Mouse (Mus musculus) cerebellum, postnatal 14 days (tissue): ENCODE results near the gene 1700001O22Rik.
A peak's percentile ranks its signal among the peaks of the same experiment; 100 is the strongest.

Experiments used
- DNase-seq, 2 experiments: peaks; one replicate each; pipeline ENCODE4 v3.0.0; 2021; ENCODE audit warnings: mixed read lengths in 2 of 2

The 1700001O22Rik gene

DNA sequence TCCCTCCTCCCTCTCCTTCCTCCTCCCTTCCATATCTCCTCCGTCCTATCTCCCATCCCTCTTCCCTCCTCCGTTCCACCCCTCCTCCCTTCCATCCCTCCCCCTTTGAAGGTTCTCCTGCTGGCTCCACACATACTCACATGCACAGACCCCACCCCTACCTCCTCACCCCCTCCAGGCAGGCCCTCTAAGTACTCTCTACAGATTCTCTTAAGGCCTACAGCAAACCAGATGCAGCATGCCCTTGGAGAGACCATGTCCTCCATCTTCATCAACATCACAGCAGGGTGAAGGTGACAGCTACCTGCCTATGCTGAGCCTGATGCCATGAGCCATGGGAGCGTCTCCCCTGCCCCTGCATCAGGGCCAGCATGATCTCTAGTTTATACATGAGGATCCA, 26.2 kb downstream of the 1700001O22Rik start:
- no peak for DNase-seq

DNA sequence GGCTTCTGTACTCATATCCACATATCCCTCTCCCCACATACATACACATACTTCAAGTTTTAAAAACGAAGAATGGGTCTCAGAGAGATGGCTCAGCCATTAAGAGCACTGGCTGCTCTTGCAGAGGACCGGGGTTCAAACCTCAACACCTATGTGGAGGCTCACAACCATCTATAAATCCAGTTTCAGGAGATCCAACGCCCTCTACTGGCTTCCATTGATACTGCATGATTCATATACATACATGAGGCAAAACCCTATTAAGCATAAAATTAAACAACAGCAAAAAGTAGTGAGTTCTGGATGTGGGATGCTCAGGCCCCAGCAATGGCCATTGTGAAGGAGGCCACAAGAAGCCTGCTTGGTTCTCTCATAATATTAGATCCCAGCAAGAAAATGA, 27.5 kb downstream of the 1700001O22Rik start:
- DNase-seq = no peak

DNA sequence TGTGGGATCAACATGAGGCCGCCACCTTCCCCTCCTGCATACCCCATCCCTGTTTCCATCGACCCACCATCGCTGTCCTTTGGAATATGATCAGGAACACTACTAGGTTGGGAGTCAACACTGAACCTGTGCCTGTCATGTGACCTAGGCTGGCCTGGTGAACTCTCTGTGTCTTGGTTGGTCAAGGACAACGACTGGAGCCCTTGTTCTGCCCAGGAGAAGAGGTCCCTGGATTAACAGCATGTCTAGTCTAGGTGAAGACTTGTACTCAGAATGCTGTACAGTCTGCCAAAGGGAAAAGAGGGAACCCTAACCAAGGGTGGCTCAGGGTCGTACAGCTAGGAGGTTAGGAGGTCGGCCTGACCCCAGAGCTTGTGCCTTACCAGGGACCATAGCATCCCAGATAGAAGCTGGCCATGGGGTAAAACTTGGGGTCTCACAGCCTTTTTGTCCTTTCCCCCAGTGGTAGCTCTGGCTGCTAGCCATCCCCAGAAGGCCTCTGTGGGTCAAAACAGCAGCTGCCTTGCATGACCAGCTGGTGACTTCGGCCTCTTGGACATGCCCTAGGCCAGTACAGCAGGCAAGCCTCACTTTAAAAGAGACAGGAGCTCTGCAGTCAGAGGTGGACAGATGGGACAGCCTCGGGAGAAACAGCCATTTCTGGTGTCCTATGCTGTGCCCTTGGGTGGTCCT, 30.0 kb downstream of the 1700001O22Rik start:
- DNase-seq = no peak

DNA sequence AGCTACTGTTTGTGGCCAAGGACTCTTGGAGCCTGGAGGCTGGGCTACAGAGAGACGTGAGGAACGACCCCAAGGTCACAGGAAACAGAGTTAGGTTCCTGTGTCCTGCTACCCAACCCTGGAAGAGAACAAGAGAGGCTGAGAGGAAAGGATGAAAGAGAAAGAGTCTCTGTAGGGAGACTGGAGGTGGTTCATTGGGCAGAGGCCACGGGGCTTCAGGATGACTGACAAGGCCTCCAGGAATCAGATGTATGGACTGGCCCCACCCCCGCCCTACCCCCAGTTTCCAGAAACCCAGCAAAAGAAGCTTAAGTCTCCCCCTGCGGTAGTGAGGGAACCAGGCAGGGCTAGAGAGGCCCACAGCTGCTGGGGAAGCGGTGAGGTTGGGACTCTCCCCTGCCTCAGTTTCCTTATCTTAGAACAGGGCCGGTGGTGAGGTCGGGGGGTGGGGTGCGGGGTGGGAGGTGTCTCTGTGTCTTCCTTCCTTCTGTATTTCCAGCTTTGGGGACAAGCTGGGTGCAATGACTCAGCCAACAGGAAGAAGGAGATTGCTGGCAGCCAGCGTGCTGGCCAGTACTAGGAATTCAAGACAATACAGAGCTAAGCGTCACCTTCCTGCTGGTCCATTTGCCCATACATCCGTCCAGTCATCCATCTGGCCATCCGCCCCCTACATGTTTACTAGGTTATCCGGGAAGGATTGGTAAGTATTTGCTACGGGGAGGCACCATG, 30.7 kb downstream of the 1700001O22Rik start:
- no peak for DNase-seq

DNA sequence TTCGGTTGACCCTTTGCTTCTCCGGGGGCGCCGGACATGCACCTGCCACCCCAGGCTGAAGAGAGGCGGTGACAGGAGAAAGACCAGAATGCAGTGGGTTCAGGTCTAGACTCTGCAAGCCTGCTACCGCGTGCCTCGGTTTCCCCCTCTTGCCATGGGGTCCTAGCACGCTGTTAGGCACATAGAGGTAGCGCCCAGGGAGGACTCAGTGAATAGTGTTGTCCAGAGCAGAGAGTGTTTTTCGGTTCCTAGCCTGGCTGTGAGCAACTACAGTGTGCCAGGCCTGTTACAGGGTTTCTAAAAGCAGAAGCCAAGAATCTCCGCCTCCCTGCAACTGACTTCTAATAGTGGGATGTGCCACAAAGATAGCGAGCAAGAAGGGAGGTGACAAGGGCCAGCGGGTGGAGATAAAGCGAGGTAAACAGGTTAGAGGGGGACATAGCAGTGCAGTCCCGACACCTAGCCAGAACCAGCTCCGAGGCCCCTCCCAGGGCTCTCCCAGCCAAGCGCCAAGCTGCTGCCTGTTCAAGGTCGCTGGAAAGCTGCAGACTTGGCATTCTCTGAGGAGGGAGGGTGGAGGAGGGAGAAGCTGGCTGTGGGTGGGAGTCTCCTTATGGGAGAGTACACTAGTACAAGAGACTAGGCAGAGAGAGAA, 31.5 kb downstream of the 1700001O22Rik start:
- DNase-seq = peak; percentile 73 to 78

DNA sequence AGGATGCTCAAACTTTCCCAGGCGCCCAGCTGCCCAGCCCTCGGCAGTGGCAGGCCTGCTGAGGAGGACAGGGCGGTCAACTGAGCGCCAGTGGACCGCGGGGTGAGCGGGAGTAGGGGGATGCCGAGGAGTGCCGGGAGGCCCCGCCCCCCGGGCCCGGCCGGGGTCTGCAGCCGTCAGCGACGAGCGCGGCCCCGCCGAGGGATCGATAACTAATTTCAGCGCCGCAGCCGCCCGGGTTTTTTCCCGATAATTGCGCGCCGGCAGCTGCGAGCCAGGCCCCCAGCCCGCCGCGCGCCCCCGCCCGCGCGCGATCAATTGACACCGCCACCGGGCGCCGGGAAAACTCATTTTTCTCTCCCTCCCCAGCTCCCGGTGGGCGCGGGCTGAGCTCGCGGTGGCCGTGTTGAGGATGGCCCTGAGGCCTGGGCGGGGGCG, 32.1 kb downstream of the 1700001O22Rik start:
- DNase-seq = peak; percentile 41 to 43

DNA sequence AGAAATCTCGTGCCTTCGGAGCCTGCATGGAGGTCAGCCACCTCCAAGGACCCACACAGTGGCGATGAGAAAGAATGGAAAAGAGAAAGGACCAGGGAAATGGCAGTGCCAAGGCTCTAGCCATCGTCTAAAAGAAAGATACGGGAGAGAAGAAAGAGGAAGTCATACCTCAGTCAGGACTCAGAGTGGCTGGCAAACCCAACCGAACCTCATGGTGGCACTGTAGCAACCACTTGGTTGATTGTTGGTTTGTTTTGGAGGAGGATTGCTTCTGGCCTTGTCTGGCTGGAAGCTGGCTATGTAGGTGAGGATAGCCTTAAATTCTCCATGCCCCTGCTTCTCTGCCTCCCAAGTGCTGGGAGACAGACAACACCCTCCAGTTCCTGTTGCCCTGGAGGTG, 34.3 kb downstream of the 1700001O22Rik start:
- DNase-seq = peak in 1 of 2 experiments; percentile 40

DNA sequence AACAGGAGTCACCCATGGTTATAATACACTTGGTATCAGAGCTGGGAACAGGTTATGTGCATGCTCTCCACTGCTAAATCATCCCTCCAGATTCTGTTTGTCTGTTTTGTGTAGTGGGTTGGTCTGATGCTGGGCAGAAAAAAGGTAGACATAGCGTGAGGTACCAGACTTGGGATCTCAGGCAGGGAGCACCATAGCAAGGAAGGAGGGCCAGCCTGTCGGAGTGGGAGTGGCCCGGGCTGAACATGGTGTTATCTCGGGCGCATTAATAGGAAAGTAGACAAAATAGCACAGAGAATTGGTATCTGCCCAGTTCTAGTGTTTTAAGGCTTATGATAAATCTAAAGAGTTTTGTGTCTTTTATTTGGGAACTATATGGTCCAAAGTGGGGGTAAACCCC, 34.9 kb downstream of the 1700001O22Rik start:
- DNase-seq = no peak

DNA sequence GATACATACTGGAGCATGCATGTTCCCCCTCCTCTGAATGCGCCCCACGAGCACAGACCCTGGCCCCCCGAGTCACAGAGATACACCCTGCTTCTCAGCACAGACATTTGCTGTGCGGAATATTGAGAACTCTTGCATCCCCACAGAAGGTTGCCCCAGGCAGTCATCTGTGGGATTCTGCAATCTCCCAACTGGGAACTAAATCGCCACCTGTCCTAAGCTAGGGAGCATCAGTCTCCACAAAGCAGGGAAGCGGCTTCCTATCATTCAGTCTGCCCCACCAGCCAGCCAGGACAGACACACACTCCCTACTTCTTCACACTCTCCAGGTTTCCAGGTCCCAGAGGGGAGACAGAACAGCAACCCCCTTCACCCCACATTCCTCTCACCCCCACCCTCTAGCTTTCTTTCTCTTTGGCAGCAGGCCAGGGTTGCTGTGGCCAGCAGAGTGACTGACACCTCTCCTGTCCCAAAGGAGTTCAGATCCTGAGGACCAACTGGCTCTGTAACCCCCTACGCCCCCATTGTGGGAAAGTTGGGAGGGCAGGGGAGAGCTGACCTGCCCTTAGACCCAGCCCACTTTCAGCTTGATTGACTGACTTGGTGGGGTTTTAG, 35.7 kb downstream of the 1700001O22Rik start:
- DNase-seq = peak in 1 of 2 experiments; percentile 46

DNA sequence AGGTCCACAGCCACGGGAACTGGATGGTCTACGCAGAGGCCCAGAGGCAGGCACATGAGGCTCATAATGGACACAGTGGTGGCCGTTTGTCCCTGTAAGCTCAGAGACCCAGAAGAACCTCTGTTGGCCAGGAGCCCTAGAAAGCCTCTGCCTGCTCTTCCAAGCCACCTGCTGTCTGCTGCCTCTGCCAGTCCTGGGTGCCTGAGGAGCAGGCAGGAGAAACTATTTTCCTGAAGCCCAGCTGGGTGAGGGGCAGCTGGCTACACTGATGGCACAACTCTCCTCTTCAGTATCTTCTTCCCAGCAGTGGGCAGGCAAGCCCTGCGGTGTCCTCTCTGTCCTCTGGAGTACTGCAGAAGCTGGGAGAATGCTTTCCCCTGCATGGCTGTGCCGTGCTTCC, 37.0 kb downstream of the 1700001O22Rik start:
- DNase-seq = no peak

DNA sequence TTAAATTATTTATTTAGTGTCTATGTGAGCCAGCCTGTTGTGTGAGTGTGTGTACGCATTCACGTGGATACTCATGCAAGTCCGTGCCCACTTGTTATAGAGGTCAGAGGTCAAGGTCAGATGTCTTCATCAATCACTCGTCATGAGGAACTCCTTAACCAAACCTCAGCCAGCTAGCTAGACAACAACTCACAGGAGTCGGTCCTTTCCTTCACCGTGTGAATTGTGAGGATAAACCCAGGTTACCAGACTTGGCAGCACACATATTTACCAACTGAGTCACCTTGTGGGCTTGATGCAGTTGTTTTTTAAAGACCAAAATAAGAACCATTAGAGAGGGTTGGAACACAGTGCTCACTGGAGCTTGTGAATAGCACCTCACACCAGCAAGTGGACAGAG, 42.8 kb downstream of the 1700001O22Rik start:
- DNase-seq = no peak

DNA sequence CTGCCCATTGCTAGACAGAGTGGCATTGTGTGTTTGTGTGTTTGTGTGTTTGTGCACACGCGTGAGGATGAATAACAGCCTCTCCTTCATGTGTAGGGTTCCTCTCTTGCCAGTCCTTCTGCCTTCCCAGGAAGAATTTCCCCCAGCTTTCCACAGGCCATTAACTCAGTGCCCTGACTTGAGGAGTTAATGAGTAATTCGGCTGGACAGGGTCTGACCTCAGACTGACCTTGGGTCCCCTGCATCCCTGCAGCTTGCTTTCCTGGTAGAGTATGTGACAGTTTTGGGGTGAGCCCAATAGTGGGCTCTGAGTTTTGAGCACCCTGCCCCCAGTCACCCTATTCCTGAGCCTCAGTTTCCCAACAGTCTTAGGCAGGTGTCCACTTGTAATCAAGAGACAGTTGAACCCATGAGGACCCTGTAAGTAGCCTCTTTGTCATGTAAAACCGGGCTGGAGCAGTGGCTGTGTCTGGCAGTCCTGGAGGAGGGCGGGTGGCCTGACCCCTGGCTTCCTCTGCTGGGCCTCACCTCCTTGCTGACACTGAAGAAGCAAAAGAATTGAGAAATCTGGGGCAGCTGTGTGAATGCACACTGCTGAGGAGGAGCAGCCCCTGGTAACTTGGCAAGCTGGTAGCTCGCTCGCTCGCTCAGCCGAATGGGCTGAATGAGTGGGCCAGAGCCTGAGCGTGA, 43.5 kb downstream of the 1700001O22Rik start:
- DNase-seq = no peak

DNA sequence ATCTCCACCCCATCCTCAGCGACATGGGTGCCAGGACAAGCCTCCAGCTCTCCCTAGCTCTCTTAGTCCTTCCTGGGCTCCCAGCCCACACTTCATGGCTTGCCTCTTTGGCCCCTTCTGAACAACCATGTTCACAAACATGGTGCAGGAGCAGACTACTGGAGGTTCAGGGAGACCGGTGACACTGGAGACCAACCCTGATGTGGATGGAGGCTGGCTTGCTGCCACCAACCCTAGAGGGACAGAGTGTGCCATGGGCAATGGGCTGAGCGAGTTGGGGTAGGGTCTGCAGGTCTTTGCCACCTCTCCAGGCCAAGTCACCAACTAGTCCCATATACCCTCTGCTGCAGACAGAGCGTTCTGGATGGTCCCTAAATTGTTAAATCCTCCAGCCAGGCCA, 44.0 kb downstream of the 1700001O22Rik start:
- DNase-seq = no peak

DNA sequence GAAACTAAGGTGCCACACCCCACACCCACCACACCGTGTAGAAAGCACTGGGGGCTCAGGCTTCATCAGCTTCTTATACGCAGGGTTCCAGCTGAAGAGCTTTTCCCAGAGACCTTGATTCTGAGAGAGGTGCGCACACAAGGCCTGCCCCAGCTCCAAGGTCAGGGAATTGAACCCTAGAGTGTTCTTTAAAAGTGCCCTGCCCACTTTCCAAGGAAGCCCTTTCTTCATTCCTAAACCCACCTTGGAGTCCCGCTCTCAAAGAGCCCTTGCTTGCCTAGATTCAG, 44.4 kb downstream of the 1700001O22Rik start:
- no peak for DNase-seq

DNA sequence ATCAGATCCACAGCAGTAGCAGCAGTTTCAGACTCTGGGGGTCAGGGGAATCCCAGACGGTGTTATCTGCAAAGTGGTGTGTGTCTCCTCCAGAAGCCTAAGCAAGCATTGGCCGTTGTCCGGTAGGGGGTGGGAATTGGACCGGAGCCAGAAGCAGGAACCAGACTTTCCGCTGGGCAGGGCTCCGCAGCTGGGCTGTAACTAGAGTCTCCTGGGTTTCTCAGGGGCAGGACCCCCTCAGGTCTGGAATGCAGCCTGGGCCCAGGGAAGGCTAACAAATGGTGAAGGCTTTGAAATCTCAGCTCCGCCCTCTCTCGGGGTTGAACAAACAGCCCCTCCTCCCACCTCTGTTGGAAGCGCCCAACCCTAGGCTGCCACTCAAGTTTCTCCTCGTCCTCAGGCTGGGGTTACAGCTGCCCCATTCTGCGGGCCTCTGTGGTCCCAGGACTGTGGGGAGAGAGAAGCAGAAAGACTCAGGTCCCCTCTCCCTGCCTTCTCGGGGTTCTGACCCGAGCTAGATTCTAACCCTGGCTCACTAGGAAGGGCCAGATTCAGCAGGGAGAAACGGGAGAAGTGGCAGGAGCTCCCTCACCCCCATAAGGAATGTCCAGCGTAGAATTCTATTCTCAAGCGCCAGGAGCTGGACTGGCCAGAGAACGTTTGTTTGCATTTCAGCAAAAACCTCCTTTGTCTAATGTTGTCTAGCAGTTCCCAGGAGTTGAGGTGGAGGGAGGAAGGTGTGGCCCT, 44.9 kb downstream of the 1700001O22Rik start:
- peak; percentile 53 to 79 for DNase-seq

DNA sequence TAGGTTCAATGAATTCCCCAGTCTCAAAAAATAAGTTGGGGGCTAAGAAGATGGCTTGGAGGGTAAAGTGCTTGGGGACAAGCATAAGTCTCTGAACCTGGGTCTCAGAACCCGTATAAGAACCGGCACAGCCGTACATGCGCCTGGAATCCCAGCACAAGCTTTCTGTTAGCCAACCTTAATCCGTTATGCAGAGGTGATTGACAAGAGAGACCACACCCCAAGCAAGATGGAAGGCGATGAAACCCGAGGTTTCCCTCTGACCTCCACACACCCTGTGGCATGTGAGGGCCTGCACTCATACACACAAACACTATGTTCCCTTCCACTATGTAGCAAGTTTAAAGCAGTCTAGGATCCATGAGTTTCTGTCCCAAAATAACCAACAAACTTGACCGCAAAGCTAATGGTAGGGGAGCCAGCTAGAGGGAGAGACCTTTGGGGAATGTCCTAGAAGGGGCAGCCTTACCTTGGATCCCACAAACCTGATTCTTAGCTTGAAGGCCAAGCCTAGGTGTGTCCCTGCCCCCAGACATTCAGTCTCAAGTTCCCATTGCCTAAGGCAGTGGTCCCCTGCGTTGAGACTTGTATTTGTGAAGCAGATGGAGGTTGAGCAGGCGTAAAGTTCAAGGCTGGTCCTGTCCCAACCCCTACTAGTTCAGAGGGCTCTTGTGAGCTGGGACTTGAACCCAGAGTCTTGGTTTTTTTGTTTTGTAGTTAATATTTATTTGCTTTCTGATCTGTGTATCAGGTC, 46.3 kb downstream of the 1700001O22Rik start:
- no peak for DNase-seq

DNA sequence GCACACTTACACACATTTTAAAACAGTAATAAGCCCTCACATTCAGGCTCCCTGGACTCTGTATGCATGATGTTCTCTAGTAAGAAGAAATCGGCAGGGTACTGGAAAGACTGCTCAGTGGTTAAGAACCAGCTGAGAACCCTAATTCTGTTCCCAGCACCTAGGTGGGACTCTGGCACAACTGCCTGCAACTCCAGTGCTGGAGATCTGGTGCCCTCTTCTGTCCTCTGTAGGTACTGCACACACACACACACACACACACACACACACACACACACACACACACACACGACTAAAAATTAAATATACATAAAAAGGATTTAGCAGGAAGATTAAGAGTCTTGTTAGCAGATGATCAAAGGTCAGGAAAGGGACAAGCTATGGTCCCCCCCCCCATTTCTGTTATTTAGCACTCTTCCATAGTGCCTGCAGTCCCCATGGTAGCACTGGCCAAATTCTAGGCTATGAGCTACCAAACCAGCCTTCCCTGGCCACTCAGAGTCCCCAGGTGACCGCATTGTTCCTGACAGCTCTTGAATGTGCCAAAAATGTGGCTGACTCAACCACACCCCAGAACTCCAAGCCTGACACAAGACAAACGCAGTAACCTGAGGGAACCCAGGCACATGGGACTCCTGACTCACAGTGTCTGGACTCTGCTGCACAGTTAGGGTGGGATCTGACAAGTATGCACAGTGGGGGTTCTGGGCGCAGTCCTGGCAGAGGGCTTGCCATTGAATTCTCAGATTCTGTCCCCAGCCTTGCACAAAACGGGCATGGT, 47.3 kb downstream of the 1700001O22Rik start:
- no peak for DNase-seq

DNA sequence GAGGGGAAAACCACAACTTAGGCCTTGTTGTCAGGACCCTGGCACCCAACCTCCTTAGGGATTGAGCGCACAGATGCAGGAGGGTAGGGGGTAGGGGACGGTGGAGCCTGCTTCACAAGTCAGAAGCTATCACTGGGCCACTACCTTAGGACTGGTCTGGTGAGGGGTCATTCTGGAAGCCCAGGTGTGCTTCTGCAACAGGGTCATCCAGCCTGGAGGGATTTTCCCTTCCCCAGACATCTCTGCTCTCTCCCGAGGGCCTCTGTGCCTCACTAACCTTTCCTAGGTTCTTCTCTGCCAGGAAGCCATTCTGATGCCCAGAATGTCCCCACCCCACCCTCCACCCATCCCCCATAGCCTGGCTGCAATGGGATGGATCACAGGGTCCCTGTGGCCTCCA, 48.6 kb downstream of the 1700001O22Rik start:
- DNase-seq = no peak

DNA sequence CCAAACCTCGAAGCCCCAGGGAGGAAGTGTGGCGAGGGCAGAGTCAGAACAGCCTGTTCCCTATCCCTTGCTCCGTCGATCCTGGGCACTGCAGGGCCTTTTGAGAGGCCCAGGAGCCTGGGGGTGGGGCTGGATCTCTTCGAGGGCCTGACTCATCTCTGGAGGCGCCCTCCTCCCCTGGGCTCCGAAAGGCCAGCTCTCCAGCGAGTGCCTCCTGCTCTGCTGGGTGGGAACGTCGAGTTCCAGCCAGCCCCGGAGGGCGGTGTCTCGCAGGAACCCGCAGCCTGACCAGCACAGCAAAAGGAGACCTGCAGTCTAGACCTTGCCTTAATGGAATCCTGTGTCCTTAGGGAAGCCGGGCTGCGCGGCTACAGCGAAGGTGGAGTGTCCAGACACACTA, 50.2 kb downstream of the 1700001O22Rik start:
- DNase-seq = no peak

DNA sequence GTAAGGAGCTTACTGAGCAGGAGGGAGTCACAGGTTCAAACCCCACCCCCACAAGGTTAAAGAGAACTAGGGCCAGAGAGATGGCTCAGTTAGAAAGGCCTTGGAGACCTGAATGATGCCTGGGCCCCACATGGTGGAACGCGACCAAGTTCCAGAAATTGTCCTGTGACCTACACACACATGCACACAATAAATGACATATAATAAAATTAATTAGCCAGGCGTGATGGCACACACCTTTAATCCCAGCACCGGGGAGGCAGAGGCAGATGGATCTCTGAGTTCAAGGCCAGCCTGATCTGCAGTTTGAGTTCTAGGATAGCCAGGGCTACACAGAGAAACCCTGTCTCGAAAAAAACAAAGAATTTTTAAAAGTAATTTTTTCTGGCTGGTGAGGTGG, 51.0 kb downstream of the 1700001O22Rik start:
- no peak for DNase-seq

DNA sequence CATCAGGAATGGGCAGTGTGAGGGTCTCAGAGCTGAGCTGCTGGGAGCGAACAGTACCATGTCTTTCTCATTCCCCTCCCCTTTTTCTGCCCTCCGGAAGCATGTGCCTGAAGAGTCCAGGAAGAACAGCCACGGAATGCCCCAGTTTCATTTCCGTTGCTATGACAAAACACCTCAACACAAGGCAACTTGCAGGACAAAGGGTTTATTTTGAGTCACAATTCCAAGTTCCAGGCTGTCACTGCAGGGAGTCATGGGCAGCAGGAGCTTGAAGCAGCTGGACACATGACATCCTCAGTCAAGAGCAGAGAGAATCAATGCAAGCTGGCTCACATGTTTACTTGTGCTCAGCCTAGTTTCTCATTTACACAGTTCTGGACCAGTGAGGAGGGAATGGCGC, 53.4 kb downstream of the 1700001O22Rik start:
- no peak for DNase-seq
